Mouse (Mus musculus): ENCODE results near the gene Scin.

GRCm38 (mm10) chr12:40176158-40176557, 42.1 kb upstream of the Scin start:
- TF ChIP-seq POLR2A (IDR thresholded peaks at IDR 0.05; ENCODE audit: insufficient read length, low read depth) (no peak), CEBPB (IDR thresholded peaks at IDR 0.05; ENCODE audit: insufficient read depth, poor library complexity, severe bottlenecking) (no peak), MYOG (IDR thresholded peaks at IDR 0.05; ENCODE audit: control insufficient read depth in 1 of 3, insufficient read depth in 1 of 3, insufficient read length in 2 of 3, low read depth in 2 of 3) (no peak), POLR2AphosphoS2 (IDR thresholded peaks at IDR 0.05; ENCODE audit: insufficient read length, low read depth) (no peak), TCF12 (IDR thresholded peaks at IDR 0.05; ENCODE audit: insufficient read depth, poor library complexity, severe bottlenecking) (no peak), MYOD1 (IDR thresholded peaks at IDR 0.05; ENCODE audit: control insufficient read depth in 1 of 3, insufficient read length in 2 of 3, low read depth in 2 of 3) (no peak), E2F4 (IDR thresholded peaks at IDR 0.05; ENCODE audit: insufficient read depth) (no peak), USF1 (IDR thresholded peaks at IDR 0.05; ENCODE audit: low read depth) (no peak)

All from myocyte (in vitro differentiated cells).